Mouse (Mus musculus) liver, adult 2 months (tissue): ENCODE results near the gene Coq7. TPM values are rescaled to one million over a fixed set of nuclear protein-coding genes. Genes with fewer than 3 reads are reported as not detected.

ENCODE experiments used
- DNase-seq: peaks from one replicate; pipeline ENCODE4 v3.0.0-alpha.2; 2011; ENCODE audit warnings: low read depth, low spot score; ENCODE audit errors: extremely low read depth
- H3K27ac ChIP-seq: fragments of 200-500 bp; replicated peaks from 2 replicates; pipeline ENCODE4 v1.5.1; 2012; ENCODE audit warnings: low read depth, mild to moderate bottlenecking, control low read depth, inconsistent platforms, low read length; ENCODE audit not compliant: insufficient read depth
- H3K27me3 ChIP-seq: fragments of 200-500 bp; 2 replicates; pipeline ENCODE4 v1.6.1; 2012; ENCODE audit warnings: mild to moderate bottlenecking, moderate library complexity, low read length, inconsistent platforms; ENCODE audit not compliant: control insufficient read depth, insufficient read depth
- H3K36me3 ChIP-seq: fragments of 200-500 bp; 2 replicates; pipeline ENCODE4 v1.6.1; 2012; ENCODE audit warnings: low read length, inconsistent platforms; ENCODE audit not compliant: control insufficient read depth, insufficient read depth
- H3K4me1 ChIP-seq: fragments of 200-500 bp; 2 replicates; pipeline ENCODE4 v1.6.1; 2011; ENCODE audit warnings: low read length; ENCODE audit not compliant: control insufficient read depth, insufficient read depth
- H3K4me3 ChIP-seq: fragments of 200-500 bp; 2 replicates; pipeline ENCODE4 v1.5.1; 2011; ENCODE audit warnings: low read depth, mild to moderate bottlenecking, control low read depth, low read length, moderate library complexity; ENCODE audit not compliant: insufficient read depth
- H3K79me2 ChIP-seq: fragments of 200-500 bp; 2 replicates; pipeline ENCODE4 v1.6.1; 2012; ENCODE audit warnings: inconsistent platforms, mild to moderate bottlenecking, low read length, moderate library complexity; ENCODE audit not compliant: control insufficient read depth, insufficient read depth
- H3K9ac ChIP-seq: fragments of 200-500 bp; 2 replicates; pipeline ENCODE4 v1.6.1; 2012; ENCODE audit warnings: low read depth, mild to moderate bottlenecking, control low read depth, inconsistent platforms, low read length
- CTCF ChIP-seq: fragments of 200-500 bp; IDR thresholded peaks from 2 replicates; pipeline ENCODE4 v1.5.1; 2011; ENCODE audit warnings: low read depth, low read length, control low read depth
- POLR2A ChIP-seq: fragments of 200-500 bp; IDR thresholded peaks from 2 replicates; pipeline ENCODE4 v1.6.1; 2011; ENCODE audit warnings: low read length, control low read depth; ENCODE audit not compliant: insufficient read depth; ENCODE audit errors: extremely low read depth
- WGBS: fragments of 180-500 bp; shearing (Covaris S2); methylation state at CpG from one replicate; pipeline ENCODE4 v1.1.7; 2018; 5-methylcytosine and 5-hydroxymethylcytosine counted together
- polyA plus RNA-seq: library from polyadenylated mRNA; depleted of rRNA; stranded (reverse); fragments of >200 nt; gene quantifications from 2 replicates; pipeline ENCODE4 v1.2.3, GENCODE M21; 2012; rRNA removed
- total RNA-seq: library from RNA; depleted of rRNA; stranded (reverse); fragments of >200 nt; gene quantifications from 2 replicates; pipeline ENCODE4 v1.2.3, GENCODE M21; 2014; rRNA removed

Gene Coq7
- total and polyA plus RNA-seq, 2 experiments = 40.1 to 41.5 TPM

DNA sequence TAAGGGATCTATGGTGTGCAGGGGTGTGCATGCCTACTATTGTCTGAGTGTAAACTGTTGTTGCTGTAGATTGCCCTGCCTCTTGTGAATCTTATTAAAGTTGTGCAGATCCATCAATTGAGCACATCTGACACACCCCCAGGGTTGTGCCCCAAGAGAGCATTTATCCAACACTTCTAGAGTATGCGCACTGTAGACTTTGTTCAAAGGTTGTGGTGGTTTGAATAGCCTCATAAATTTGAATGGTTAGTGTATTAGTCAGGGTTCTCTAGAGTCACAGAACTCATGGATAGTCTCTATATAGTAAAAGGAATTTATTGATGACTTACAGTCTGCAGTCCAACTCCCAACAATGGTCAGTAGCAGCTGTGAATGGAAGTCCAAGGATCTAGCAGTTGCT, 60.3 kb downstream of the Coq7 start:
- DNase-seq = no peak
- Histone ChIP-seq H3K36me3 (no peaks in the 10 kb centered on the region), H3K4me3 (no peak overlapping the region), H3K9ac (no peak overlapping the region), H3K79me2 (no peaks in the 10 kb centered on the region), H3K27ac (no peak overlapping the region), H3K27me3 (no peaks in the 10 kb centered on the region), H3K4me1 (no peaks in the 10 kb centered on the region; the same call in 1 of the 2 replicates)
- 98% methylated on average over 1 of the region's 1 CpGs for WGBS
- no peak for TF ChIP-seq POLR2A
- TF ChIP-seq CTCF = no peak

- Histone ChIP-seq H3K27me3 (no peaks in the 10 kb centered on the region), H3K9ac (no peak overlapping the region), H3K36me3 (no peaks in the 10 kb centered on the region), H3K27ac (no peak overlapping the region), H3K4me1 (peaks cover 2% of the 10 kb centered on the region; the same call in 1 of the 2 replicates), H3K79me2 (no peaks in the 10 kb centered on the region), H3K4me3 (no peak overlapping the region)
- DNase-seq = no peak
- TF ChIP-seq POLR2A (no peak), CTCF (no peak)
- WGBS = 90% methylated on average over 3 of the region's 3 CpGs
These were observed 65.1 kb downstream of the Coq7 start for GRCm38 (mm10) chr7:118468060-118468459.

DNA sequence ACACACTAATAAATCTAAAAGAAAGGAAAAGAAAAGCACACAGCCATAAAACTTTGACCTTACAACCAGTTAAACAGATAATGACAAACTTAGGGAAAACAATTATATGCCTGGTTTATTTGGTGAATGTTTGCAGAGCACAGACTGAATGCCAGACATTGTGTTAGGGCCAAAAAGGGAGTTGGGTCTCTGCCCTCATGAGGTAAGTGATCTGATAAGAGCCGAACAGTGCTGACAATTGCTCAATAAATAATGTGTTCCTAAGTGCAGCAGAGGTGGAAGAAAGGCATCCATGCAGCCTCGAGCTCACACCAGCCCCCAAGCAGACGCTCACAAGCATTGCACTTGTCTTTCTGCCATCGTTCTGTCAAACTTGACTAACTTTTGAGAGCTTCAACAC, 68.7 kb downstream of the Coq7 start:
- TF ChIP-seq POLR2A (no peak), CTCF (no peak)
- Histone ChIP-seq H3K27ac (no peak overlapping the region), H3K4me1 (peaks cover 2% of the 10 kb centered on the region; the same call in 1 of the 2 replicates), H3K9ac (no peak overlapping the region), H3K27me3 (peaks cover 5% of the 10 kb centered on the region; the same call in 1 of the 2 replicates), H3K4me3 (no peak overlapping the region), H3K36me3 (no peaks in the 10 kb centered on the region), H3K79me2 (no peaks in the 10 kb centered on the region)
- peak; percentile 93 for DNase-seq
- WGBS = 14% methylated on average over 4 of the region's 4 CpGs

DNA sequence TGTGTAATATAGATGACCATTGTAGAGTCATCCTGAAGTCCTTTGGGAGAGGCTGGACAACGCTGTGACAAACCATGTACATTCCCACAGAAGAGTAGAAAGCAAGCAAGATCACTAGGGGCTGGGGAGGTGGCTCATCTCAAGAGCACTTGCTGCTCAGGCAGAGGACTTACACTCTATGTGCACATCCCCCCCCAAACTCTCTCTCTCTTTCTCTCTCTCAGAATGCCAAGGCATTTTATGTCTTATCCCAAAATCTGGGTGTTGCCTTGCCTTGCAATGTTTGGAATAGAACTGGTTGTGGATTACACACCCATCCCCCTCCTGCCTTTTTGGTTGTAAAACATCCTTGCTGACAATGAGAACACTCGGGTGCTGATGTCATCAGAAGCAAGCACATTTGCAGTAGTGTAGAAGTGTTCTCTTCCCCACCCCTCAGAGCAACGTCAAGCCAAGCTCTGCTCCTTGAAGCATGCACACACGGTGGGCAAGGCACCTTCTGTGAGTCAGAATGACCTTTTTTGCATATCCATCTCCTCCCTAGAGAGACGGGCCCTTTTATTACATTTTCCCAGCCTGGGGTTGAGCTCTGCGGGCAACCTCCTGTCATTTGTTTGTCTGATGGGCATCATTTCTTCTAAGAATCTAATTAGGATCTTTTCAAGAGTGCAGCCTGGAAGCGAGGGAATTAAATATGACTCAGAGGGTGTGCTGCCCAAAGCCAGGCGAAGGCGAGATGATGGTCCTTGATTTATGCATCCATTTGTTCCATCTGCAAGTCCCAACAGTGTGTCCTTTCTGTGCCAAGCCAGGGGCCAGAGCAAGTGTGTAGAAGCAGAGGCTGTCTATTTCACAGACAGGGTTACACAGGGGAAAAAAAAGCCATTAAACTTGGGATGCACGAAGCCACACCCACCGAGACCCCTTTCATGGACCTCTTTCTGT, 70.1 kb downstream of the Coq7 start:
- no peak for DNase-seq
- H3K27me3 ChIP-seq = peaks cover 5% of the 10 kb centered on the region; the same call in 1 of the 2 replicates
- H3K27ac ChIP-seq = no peak overlapping the region
- peaks cover 2% of the 10 kb centered on the region; the same call in 1 of the 2 replicates for H3K4me1 ChIP-seq
- no peaks in the 10 kb centered on the region for H3K36me3 ChIP-seq
- H3K4me3 ChIP-seq = no peak overlapping the region
- no peaks in the 10 kb centered on the region for H3K79me2 ChIP-seq
- no peak for TF ChIP-seq CTCF
- no peak for TF ChIP-seq POLR2A
- WGBS = 84% methylated on average over 11 of the region's 11 CpGs
- H3K9ac ChIP-seq = no peak overlapping the region

- peaks cover 2% of the 10 kb centered on the region; the same call in 1 of the 2 replicates for H3K4me1 ChIP-seq
- no peak for DNase-seq
- H3K79me2 ChIP-seq = no peaks in the 10 kb centered on the region
- 69% methylated on average over 16 of the region's 16 CpGs for WGBS
- H3K27ac ChIP-seq = no peak overlapping the region
- no peak overlapping the region for H3K4me3 ChIP-seq
- H3K27me3 ChIP-seq = peaks cover 5% of the 10 kb centered on the region; the same call in 1 of the 2 replicates
- no peak for TF ChIP-seq POLR2A
- no peak for TF ChIP-seq CTCF
- no peak overlapping the region for H3K9ac ChIP-seq
- H3K36me3 ChIP-seq = no peaks in the 10 kb centered on the region
These were observed 71.6 kb downstream of the Coq7 start for GRCm38 (mm10) chr7:118461400-118462136.

Other genes starting within 250 kb of the Coq7 start
- not detected in 2 replicates for gene Syt17, start 85.1 kb downstream of the Coq7 start, total RNA-seq
- gene Syt17, start 85.1 kb downstream of the Coq7 start, polyA plus RNA-seq = not detected in 2 replicates
- gene Itpripl2, start 41.4 kb downstream of the Coq7 start, total RNA-seq = 3.5 and 4.2 TPM in 2 replicates
- 0.98 and 1.6 TPM in 2 replicates for gene Itpripl2, start 41.4 kb downstream of the Coq7 start, polyA plus RNA-seq
- gene Tmc7, start 51.4 kb upstream of the Coq7 start, total RNA-seq = 1.9 and 3.2 TPM in 2 replicates
- gene Tmc7, start 51.4 kb upstream of the Coq7 start, polyA plus RNA-seq = 0.33 and 0.39 TPM in 2 replicates
- under 0.01 TPM in 1 of 2 replicates, not detected in the other for gene Tmc5, start 63.9 kb upstream of the Coq7 start, total RNA-seq
- 0.05 and 0.99 TPM in 2 replicates for gene Tmc5, start 63.9 kb upstream of the Coq7 start, polyA plus RNA-seq
- gene Gde1, start 172.4 kb upstream of the Coq7 start, total RNA-seq = 64.2 and 67.2 TPM in 2 replicates
- gene Gde1, start 172.4 kb upstream of the Coq7 start, polyA plus RNA-seq = 59.9 and 64.5 TPM in 2 replicates
- gene Ccp110, start 179.2 kb upstream of the Coq7 start, total RNA-seq = 3.0 and 3.8 TPM in 2 replicates
- gene Ccp110, start 179.2 kb upstream of the Coq7 start, polyA plus RNA-seq = 0.85 and 1.3 TPM in 2 replicates
- 22.3 and 28.3 TPM in 2 replicates for gene Vps35l, start 206.9 kb upstream of the Coq7 start, total RNA-seq
- gene Vps35l, start 206.9 kb upstream of the Coq7 start, polyA plus RNA-seq = 15.0 and 16.3 TPM in 2 replicates